Mouse (Mus musculus) fat pad, adult 2 months (tissue): ENCODE data around the gene Catspere2.
"Not testable (repeated sequence)": the region's sequence is repeated elsewhere in the genome, so short reads cannot be mapped to it uniquely, and the experiment has no call there.

Source experiments
- DNase-seq: peaks from one replicate; pipeline ENCODE4 v3.0.0-alpha.2; 2011; ENCODE audit warnings: low read depth, low spot score; ENCODE audit errors: extremely low read depth

Gene Catspere2

GRCm38 (mm10) chr1:177983024-177983450 is at the start of gene Catspere2:
Catspere2 (plus strand) TSS chr1:177983423.
- peak; percentile 75 for DNase-seq

- not testable (repeated sequence) for DNase-seq
Observed at GRCm38 (mm10) chr1:177940422-177940977, 42.7 kb upstream of the Catspere2 start.

- DNase-seq = no peak
Observed at GRCm38 (mm10) chr1:177981276-177981675, 1.9 kb upstream of the Catspere2 start.

- DNase-seq = not testable (repeated sequence)
Observed at GRCm38 (mm10) chr1:177983582-177983981, 359 bp downstream of the Catspere2 start.

GRCm38 (mm10) chr1:177984206-177984605 is 983 bp downstream of the Catspere2 start:
- DNase-seq = no peak

- DNase-seq = not testable (repeated sequence)
Observed at GRCm38 (mm10) chr1:177987476-177987875, 4.3 kb downstream of the Catspere2 start.

GRCm38 (mm10) chr1:178072798-178073197 is 89.6 kb downstream of the Catspere2 start:
- DNase-seq = not testable (repeated sequence)

- not testable (repeated sequence) for DNase-seq
Observed at GRCm38 (mm10) chr1:178097865-178098264, 114.6 kb downstream of the Catspere2 start.

GRCm38 (mm10) chr1:178108514-178108913 is 125.3 kb downstream of the Catspere2 start:
- not testable (repeated sequence) for DNase-seq

- not testable (repeated sequence) for DNase-seq
Observed at GRCm38 (mm10) chr1:178122236-178122635, 139.0 kb downstream of the Catspere2 start.

- DNase-seq = no peak
Observed at GRCm38 (mm10) chr1:178134288-178134687, 151.1 kb downstream of the Catspere2 start.

- not testable (repeated sequence) for DNase-seq
Observed at GRCm38 (mm10) chr1:178146513-178146912, 163.3 kb downstream of the Catspere2 start.

- not testable (repeated sequence) for DNase-seq
Observed at GRCm38 (mm10) chr1:178146915-178147314, 163.7 kb downstream of the Catspere2 start.

- no peak for DNase-seq
Observed at GRCm38 (mm10) chr1:178182251-178182650, 199.0 kb downstream of the Catspere2 start.

- DNase-seq = no peak
Observed at GRCm38 (mm10) chr1:178185591-178185990, 202.4 kb downstream of the Catspere2 start.

- DNase-seq = peak; percentile 90
Observed at GRCm38 (mm10) chr1:178187216-178187791, 204.1 kb downstream of the Catspere2 start, which contains the start of gene Desi2. Desi2 (plus strand) TSS chr1:178187417.

- not testable (repeated sequence) for DNase-seq
Observed at GRCm38 (mm10) chr1:178187810-178188209, 204.6 kb downstream of the Catspere2 start.

GRCm38 (mm10) chr1:178188386-178188785 is 205.2 kb downstream of the Catspere2 start:
- DNase-seq = no peak

GRCm38 (mm10) chr1:178205701-178206325 is 222.6 kb downstream of the Catspere2 start:
- DNase-seq = no peak

GRCm38 (mm10) chr1:178207856-178208255 is 224.6 kb downstream of the Catspere2 start:
- not testable (repeated sequence) for DNase-seq

- no peak for DNase-seq
Observed at GRCm38 (mm10) chr1:178209966-178210365, 226.7 kb downstream of the Catspere2 start.

GRCm38 (mm10) chr1:178217157-178217556 is 233.9 kb downstream of the Catspere2 start:
- DNase-seq = no peak
